Mouse (Mus musculus) limb, embryonic 15.5 days (tissue): ENCODE data around the gene Fyttd1. TPM values are rescaled to one million over a fixed set of nuclear protein-coding genes. Genes with fewer than 3 reads are reported as not detected.
A peak's percentile ranks its signal among the peaks of the same experiment; 100 is the strongest.

Source experiments
- ATAC-seq: fragments of 200-750 bp; cut with Nextera tagmentation; 2 replicates; pipeline ENCODE4 v1.8.0; 2017; ENCODE audit warnings: low read depth, moderate TSS enrichment; ENCODE audit not compliant: insufficient number of reproducible peaks, low FRiP score, low TSS enrichment
- H3K27ac ChIP-seq: fragments of 300-500 bp; sonication (generic); 2 replicates; pipeline ENCODE4 v1.5.1; 2015; ENCODE audit warnings: moderate library complexity, mild to moderate bottlenecking, inconsistent platforms
- H3K27me3 ChIP-seq: fragments of 300-500 bp; sonication (generic); 2 replicates; pipeline ENCODE4 v1.6.1; 2015; ENCODE audit warnings: inconsistent platforms
- H3K36me3 ChIP-seq: fragments of 300-500 bp; sonication (generic); 2 replicates; pipeline ENCODE4 v1.6.1; 2015; ENCODE audit warnings: inconsistent platforms
- H3K4me1 ChIP-seq: fragments of 300-500 bp; sonication (generic); 2 replicates; pipeline ENCODE4 v1.6.1; 2015; ENCODE audit warnings: inconsistent platforms
- H3K4me2 ChIP-seq: fragments of 300-500 bp; sonication (generic); 2 replicates; pipeline ENCODE4 v1.6.1; 2015; ENCODE audit warnings: mild to moderate bottlenecking, inconsistent platforms
- H3K4me3 ChIP-seq: fragments of 300-500 bp; sonication (generic); 2 replicates; pipeline ENCODE4 v1.5.1; 2015; ENCODE audit warnings: mild to moderate bottlenecking, inconsistent platforms
- H3K9ac ChIP-seq: fragments of 300-500 bp; sonication (generic); 2 replicates; pipeline ENCODE4 v1.6.1; 2015; ENCODE audit warnings: inconsistent platforms
- H3K9me3 ChIP-seq: fragments of 300-500 bp; sonication (generic); 2 replicates; pipeline ENCODE4 v1.6.1; 2016; ENCODE audit warnings: inconsistent platforms
- WGBS: fragments of 180-500 bp; shearing (Covaris S2); methylation state at CpG from one replicate; pipeline ENCODE4 v1.1.7; 2015; 5-methylcytosine and 5-hydroxymethylcytosine counted together
- polyA plus RNA-seq: library from polyadenylated mRNA; unstranded; fragments of >200 nt; fragmentation: Nextera tagmentation; extraction: Ambion mirVana; gene quantifications from 2 replicates; pipeline ENCODE4 v1.2.1, GENCODE M21; 2015

The Fyttd1 gene
- 102 TPM in 2 replicates for polyA plus RNA-seq

DNA sequence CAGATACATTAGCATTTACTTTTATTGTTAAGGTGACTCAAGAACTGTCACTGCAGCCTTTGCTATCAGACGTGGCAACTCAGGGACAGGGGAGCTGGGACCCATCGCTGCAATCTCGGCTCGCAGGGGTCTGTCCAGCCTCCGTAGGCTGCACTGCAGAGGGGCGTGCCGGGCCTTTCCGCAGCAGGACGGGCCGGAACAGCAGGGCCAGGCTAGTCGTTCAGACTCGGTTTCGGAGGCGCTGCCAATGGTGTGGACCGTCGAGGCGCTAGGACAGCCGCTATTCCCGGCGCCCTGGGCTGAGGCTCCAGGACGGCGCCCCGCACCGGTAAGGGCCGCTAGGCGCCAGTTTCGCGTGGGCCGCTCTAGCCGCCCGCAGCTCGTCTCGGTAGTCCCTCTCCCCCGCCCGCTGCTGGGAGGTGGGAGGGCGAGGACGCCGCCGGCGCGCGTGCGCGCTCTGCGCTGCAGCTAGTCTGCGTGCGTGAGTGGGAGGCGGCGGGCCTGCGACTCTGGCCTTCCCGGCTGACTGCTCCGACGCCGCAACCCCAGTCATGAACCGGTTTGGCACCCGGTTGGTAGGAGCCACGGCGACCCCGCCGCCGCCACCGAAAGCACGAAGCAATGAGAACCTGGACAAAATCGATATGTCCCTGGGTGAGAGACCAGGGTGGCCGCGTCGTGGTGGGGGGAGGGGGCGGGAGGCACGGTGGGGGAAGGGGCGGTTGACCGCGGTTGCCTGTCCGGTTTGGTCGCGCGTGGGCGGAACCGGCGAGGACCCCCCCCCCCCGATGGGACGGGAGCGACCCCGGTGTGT is at the start of gene Fyttd1, which contains the start of gene Rubcn:
Gene Fyttd1, plus strand, starts transcription at position 158 of the 814 bp plus-strand sequence.
Gene Rubcn, minus strand, starts transcription at position 424 of the 814 bp plus-strand sequence.
- no peaks in the 10 kb centered on the region for H3K27me3 ChIP-seq
- under 1% methylated on average over 57 of the region's 83 CpGs for WGBS
- H3K36me3 ChIP-seq = no peaks in the 10 kb centered on the region
- peak; percentile 96 for ATAC-seq
- peak within 1 kb of the TSS; percentile 82 for H3K9ac ChIP-seq
- no peaks in the 10 kb centered on the region for H3K9me3 ChIP-seq
- H3K4me2 ChIP-seq = peak within 1 kb of the TSS; percentile 75
- H3K4me3 ChIP-seq = peak within 1 kb of the TSS; percentile 87
- H3K4me1 ChIP-seq = peaks cover 20% of the 10 kb centered on the region
- peak within 1 kb of the TSS; percentile 92 for H3K27ac ChIP-seq

DNA sequence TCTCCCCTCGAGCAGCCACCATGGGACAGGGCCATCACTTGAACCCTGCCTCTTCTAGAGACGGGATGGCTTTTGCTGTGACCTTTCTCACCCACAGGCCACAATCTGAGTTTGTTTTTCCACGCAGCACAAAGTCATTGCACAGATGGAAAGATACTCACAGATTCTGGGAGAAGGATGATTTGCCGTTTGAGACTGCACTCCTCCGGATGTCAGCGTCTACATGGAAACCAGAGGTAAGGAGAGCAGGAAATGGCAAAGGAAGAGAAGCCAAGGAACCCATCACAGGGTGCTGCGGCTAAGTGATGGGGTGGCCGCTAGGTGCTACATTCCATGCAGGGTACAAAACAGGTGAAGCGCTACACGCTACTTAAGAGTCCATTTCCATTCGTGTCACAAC is 48.2 kb upstream of the Fyttd1 start:
- H3K4me2 ChIP-seq = no peak overlapping the region
- H3K9me3 ChIP-seq = no peaks in the 10 kb centered on the region
- H3K27me3 ChIP-seq = no peaks in the 10 kb centered on the region
- H3K4me3 ChIP-seq = no peak overlapping the region
- no peak overlapping the region for H3K9ac ChIP-seq
- H3K27ac ChIP-seq = no peak overlapping the region
- 85% methylated on average over 11 of the region's 11 CpGs for WGBS
- ATAC-seq = no peak
- H3K36me3 ChIP-seq = peaks cover 69% of the 10 kb centered on the region
- H3K4me1 ChIP-seq = no peaks in the 10 kb centered on the region

DNA sequence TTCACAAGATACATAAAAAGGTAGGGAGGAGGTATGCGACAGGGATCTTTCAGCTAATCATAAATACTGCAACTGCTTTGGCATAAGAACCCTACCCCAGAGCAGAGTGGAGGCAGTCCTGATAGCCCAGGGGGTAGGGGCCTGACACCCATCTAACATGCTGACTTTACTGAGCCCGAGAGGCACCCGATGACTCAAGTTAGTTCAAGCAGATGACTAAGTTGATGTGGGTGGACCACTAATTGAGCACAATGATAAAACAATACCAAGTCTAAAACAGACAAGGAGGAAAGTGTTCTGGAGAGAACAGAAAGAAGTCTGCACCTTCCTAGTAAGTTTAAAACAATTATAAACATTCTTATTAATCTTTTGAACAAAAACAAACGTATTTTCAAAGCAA is 45.8 kb upstream of the Fyttd1 start:
- H3K36me3 ChIP-seq = peaks cover 69% of the 10 kb centered on the region
- H3K4me1 ChIP-seq = no peaks in the 10 kb centered on the region
- WGBS = 85% methylated on average over 4 of the region's 4 CpGs
- H3K4me2 ChIP-seq = no peak overlapping the region
- ATAC-seq = no peak
- no peak overlapping the region for H3K9ac ChIP-seq
- H3K9me3 ChIP-seq = no peaks in the 10 kb centered on the region
- no peaks in the 10 kb centered on the region for H3K27me3 ChIP-seq
- H3K4me3 ChIP-seq = no peak overlapping the region
- no peak overlapping the region for H3K27ac ChIP-seq

DNA sequence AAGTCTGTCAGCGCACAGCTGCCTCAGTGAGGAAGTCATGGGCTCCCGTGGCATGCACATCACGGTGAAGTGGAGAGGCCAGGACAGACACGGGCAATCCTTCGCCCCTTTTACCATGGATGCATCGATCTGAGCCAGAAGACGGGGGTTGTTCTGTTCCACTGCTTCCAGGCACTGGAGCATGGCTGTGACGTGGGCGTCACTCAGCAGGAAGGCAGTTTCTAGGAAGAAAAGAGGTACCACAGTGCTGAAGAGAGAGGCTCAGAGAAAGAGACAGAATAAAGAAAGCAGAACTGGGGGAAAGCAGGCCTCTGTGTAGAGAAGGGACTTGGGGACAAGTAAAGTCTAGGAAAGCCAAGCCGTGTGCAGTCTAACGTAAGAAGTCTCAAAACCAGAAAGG is 30.2 kb upstream of the Fyttd1 start:
- Histone ChIP-seq H3K4me3 (no peak overlapping the region), H3K27me3 (no peaks in the 10 kb centered on the region), H3K4me2 (no peak overlapping the region), H3K9ac (no peak overlapping the region), H3K4me1 (no peaks in the 10 kb centered on the region), H3K27ac (no peak overlapping the region), H3K9me3 (no peaks in the 10 kb centered on the region), H3K36me3 (peaks cover 68% of the 10 kb centered on the region)
- 92% methylated on average over 11 of the region's 11 CpGs for WGBS
- ATAC-seq = no peak

DNA sequence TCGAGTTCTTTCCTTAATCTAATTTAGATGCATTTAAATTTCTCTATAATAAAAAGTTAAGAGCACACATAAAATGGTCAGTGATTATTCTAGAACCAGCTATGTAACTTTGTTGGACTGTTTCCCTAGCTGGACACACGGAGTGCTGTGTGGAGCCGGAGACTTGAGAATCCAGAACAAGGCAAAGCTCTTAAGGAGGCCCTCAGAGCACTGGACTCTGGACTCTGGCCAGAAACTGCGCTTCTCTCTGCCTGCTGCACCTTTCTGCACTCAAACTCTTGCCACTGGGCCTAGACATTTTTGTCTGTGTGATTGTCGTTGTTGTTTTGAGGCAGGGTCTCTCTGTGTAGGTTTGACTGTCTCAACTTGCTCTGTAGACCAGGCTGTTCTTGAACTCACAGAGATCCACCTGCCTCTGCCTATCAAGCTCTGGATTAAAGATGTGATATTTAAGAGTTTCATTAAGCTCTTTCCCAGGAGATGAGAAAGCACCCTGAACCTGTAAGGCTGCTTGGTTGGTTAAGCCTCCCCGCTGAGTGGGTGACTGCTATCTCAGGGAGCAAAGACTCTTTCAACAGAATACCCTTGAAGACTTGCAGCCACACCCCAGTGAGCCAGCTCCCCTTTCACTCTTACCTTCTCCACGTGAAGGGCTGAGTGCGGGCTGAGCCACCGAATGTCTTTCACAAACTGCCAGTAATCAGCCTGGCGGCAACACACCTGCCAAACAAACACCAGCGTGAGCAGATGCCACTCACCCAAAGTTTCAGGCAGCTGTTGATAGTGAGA is 28.1 kb upstream of the Fyttd1 start:
- H3K27me3 ChIP-seq = no peaks in the 10 kb centered on the region
- peaks cover 66% of the 10 kb centered on the region for H3K36me3 ChIP-seq
- WGBS = 91% methylated on average over 11 of the region's 11 CpGs
- no peak overlapping the region for H3K9ac ChIP-seq
- H3K9me3 ChIP-seq = no peaks in the 10 kb centered on the region
- no peak overlapping the region for H3K4me3 ChIP-seq
- no peaks in the 10 kb centered on the region for H3K4me1 ChIP-seq
- no peak for ATAC-seq
- H3K27ac ChIP-seq = no peak overlapping the region
- H3K4me2 ChIP-seq = no peak overlapping the region

DNA sequence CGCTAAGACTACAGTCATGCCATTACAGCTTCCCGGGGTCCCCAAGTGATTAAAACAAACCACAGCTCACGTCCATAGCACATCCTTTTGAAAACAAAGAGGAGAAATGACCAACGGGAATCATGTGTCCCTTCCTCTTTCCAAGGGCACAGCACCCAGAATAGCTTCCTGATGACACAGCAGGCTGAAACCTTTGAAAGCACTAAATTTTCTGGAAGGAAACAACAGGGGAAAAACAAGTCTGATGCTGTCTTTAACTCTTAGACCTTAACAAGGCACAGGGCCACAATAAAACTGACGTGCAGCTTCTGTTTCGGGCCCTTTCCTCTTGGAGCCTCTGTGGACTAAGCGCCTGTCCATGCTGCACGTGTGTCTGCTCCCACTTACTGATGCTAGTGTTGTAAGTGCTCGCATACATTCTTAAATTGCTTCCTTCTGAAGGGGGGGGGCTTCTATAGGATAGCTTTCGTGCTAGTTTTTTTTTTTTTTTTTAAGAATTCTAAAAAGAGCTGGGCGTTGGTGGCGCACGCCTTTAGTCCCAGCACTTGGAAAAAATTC is 23.7 kb upstream of the Fyttd1 start:
- Histone ChIP-seq H3K4me2 (no peak overlapping the region), H3K27me3 (no peaks in the 10 kb centered on the region), H3K4me3 (no peak overlapping the region), H3K9ac (no peak overlapping the region), H3K9me3 (no peaks in the 10 kb centered on the region), H3K36me3 (peaks cover 39% of the 10 kb centered on the region), H3K27ac (no peak overlapping the region), H3K4me1 (peaks cover 4% of the 10 kb centered on the region; the same call in 1 of the 2 replicates)
- no peak for ATAC-seq
- 67% methylated on average over 13 of the region's 13 CpGs for WGBS

DNA sequence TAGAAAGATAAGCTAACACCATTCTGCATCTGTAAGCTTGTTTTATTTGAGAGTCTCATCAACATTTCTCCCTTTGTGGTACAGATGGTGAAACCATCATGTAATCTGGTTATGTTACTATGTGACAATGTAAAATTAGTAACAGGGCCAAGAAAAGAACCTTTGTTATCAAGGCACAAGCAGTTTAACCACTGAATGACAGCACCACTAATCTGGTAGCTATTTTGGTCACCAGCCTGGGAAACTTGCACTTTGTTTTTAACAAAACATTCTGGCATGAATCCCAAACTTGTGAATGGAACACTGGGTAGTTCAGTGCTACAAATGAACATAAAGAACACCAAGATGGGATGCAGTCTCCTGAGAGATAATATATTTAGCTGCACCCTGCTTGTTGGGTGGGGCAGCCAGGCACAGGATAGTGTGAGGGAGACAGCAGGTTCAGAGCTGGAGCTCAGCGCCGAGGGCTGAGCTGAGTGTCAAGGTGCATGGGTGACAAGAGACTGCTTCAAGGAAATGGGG is 23.2 kb upstream of the Fyttd1 start:
- no peak overlapping the region for H3K4me2 ChIP-seq
- 84% methylated on average over 2 of the region's 2 CpGs for WGBS
- H3K9me3 ChIP-seq = no peaks in the 10 kb centered on the region
- no peak for ATAC-seq
- H3K4me1 ChIP-seq = peaks cover 9% of the 10 kb centered on the region; the same call in 1 of the 2 replicates
- no peak overlapping the region; the same call in 1 of the 2 replicates for H3K27ac ChIP-seq
- H3K36me3 ChIP-seq = peaks cover 34% of the 10 kb centered on the region
- no peak overlapping the region for H3K4me3 ChIP-seq
- no peak overlapping the region for H3K9ac ChIP-seq
- H3K27me3 ChIP-seq = no peaks in the 10 kb centered on the region

DNA sequence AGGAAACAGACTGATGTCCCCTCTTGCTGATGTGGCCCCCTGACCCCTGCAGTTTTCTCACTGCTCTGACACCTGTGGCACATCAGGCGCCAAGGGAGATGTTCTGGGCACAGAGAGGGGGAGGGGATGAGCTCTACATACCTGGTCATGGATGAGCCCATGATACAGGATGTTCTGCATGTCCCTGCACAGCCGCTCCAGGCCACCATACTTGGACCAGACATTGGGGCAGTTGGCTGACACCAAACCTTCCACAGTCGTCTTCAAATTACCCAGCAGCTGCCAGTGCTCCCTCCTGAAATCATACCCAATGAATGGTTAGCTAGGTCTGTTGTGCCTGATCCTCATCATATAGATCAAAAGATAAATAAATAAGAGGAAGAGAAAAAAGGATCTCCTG is 20.5 kb upstream of the Fyttd1 start:
- H3K4me2 ChIP-seq = no peak overlapping the region
- H3K27ac ChIP-seq = no peak overlapping the region
- H3K9me3 ChIP-seq = no peaks in the 10 kb centered on the region
- peaks cover 13% of the 10 kb centered on the region; the same call in 1 of the 2 replicates for H3K4me1 ChIP-seq
- 88% methylated on average over 3 of the region's 3 CpGs for WGBS
- no peak for ATAC-seq
- no peak overlapping the region for H3K9ac ChIP-seq
- H3K27me3 ChIP-seq = no peaks in the 10 kb centered on the region
- peaks cover 33% of the 10 kb centered on the region for H3K36me3 ChIP-seq
- H3K4me3 ChIP-seq = no peak overlapping the region

DNA sequence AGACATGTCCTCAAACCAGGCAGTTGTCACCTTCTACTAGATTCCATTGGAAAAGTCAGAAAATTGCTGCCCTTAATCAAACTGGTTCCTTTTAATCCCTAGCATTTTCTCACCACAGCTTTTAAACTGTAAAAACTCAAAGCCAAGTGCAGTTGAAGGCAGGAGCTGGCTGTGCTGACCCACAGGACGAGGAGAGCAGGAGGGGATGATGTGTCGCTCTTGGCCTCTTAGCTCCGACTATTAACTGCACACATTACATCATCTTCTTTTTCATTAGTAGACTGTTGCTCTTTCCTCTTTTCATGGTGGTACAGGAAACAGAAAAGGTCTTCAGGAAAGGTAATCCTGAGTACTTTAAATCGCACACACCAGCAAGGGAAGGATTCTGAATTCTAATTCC is 18.9 kb upstream of the Fyttd1 start:
- peaks cover 28% of the 10 kb centered on the region for H3K36me3 ChIP-seq
- 51% methylated on average over 4 of the region's 4 CpGs for WGBS
- no peak overlapping the region for H3K4me3 ChIP-seq
- peaks cover 13% of the 10 kb centered on the region; the same call in 1 of the 2 replicates for H3K4me1 ChIP-seq
- peak overlapping the region; percentile 82 for H3K27ac ChIP-seq
- ATAC-seq = no peak
- no peak overlapping the region for H3K9ac ChIP-seq
- H3K4me2 ChIP-seq = no peak overlapping the region
- no peaks in the 10 kb centered on the region for H3K9me3 ChIP-seq
- H3K27me3 ChIP-seq = no peaks in the 10 kb centered on the region

DNA sequence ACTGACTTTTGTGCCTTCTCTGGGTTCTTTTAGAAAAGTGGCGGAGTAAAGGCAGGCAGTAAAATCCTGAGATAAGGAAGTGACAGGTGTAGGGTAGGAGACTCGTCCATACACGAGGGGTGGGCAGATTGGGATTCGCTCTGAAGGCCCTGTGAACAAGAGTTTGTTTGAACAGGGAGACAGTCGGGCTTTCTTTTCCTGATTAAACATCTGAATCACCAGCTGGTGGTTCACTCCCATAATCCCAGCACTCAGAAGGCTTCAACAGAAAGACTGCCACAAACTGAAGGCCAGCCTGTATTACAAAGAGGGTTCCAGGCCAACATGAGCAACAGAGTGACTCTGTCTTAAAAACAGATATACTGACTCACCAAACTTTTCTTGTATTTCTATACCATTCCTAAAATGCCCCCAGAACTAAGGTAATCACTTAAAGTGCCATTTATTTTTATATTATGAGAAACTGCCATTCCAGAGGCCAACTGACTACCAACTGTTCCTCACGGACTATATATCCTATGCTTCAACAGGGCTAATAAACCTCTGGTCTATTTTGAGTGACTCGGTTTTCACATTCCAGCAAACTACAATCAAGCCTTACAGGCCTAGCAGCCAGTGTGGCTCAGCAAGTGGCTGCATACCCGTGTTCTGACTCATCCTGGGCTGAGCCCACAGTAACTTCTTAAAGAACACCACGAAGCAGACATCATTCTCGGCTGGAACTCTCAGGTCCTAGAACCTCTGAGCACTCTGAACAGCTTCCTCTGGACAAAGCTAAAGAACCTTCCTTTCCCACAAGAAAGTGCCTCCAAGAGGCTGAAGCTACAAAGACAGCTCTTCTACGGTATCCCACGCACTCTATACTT is 18.3 kb upstream of the Fyttd1 start:
- H3K4me1 ChIP-seq = peaks cover 13% of the 10 kb centered on the region; the same call in 1 of the 2 replicates
- 51% methylated on average over 12 of the region's 12 CpGs for WGBS
- no peak overlapping the region for H3K4me3 ChIP-seq
- H3K9me3 ChIP-seq = no peaks in the 10 kb centered on the region
- H3K36me3 ChIP-seq = peaks cover 21% of the 10 kb centered on the region; the same call in 1 of the 2 replicates
- H3K4me2 ChIP-seq = no peak overlapping the region
- no peaks in the 10 kb centered on the region for H3K27me3 ChIP-seq
- peak; percentile 77; the same call in 1 of the 2 replicates for ATAC-seq
- no peak overlapping the region for H3K9ac ChIP-seq
- H3K27ac ChIP-seq = peak overlapping the region; percentile 82
